Mouse (Mus musculus) bone marrow, adult 2 months (tissue): ENCODE results near the gene Aldh1l2.
A peak's percentile ranks its signal among the peaks of the same experiment; 100 is the strongest.

Experiments used
- CTCF ChIP-seq: fragments of 200-500 bp; IDR thresholded peaks from 2 replicates; pipeline ENCODE4 v1.5.1; 2011; ENCODE audit warnings: low read length, control low read depth; ENCODE audit not compliant: control insufficient read depth, insufficient read depth
- POLR2A ChIP-seq: fragments of 200-500 bp; IDR thresholded peaks from 2 replicates; pipeline ENCODE4 v1.6.1; 2011; ENCODE audit warnings: low read depth, mild to moderate bottlenecking, control low read depth, low read length, borderline replicate concordance; ENCODE audit not compliant: control insufficient read depth

DNA sequence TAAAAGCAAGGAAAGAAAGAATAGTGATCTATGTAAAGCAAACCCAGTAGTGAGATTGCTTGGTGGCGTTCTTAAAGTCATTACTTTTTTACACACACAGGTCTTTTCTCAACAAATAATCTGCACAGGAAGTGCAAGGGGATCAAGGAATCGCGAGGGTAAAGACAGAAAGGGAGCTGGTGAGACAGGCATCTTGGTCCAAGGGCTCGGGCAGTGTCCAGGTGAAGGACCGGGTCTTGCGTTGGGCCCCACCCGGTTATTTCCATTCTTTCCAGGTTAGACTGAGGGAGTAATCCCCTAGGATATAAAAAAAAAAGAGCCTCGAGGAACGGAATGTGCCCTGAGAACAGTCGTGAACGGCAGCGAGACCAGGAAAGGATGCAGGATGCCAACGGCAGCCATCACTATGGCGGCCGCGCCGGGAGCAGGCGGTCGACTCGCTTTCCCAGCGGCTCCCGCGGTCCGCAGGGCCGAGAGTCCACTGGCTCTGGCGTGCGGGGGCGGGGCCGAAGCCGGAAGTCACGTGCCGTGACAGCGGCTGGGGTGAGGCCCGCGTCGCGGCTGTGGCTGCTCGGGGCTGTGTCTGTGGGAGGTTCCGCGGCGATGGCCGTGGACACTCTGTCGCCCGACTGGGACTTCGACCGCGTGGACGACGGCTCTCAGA is 9.6 kb upstream of the Aldh1l2 start, which contains the start of gene Washc4:
- no peak for TF ChIP-seq CTCF
- peak; percentile 89; the same call in 1 of the 2 replicates for TF ChIP-seq POLR2A
